Mouse (Mus musculus) heart, embryonic 12.5 days (tissue): ENCODE measurements around the gene Xaf1. TPM values are rescaled to one million over a fixed set of nuclear protein-coding genes. Genes with fewer than 3 reads are reported as not detected.

Source experiments
- ATAC-seq: fragments of 200-750 bp; cut with Nextera tagmentation; 2 replicates; pipeline ENCODE4 v1.8.0; 2017; ENCODE audit warnings: moderate TSS enrichment, moderate library complexity; ENCODE audit not compliant: insufficient number of reproducible peaks, low FRiP score
- H3K27ac ChIP-seq: fragments of 300-500 bp; sonication (generic); 2 replicates; pipeline ENCODE4 v1.5.1; 2016; ENCODE audit warnings: mild to moderate bottlenecking, moderate library complexity; ENCODE audit not compliant: poor library complexity, severe bottlenecking
- H3K27me3 ChIP-seq: fragments of 300-500 bp; sonication (generic); replicated peaks from 2 replicates; pipeline ENCODE4 v1.6.1; 2016; ENCODE audit warnings: mild to moderate bottlenecking, moderate library complexity
- H3K36me3 ChIP-seq: fragments of 300-500 bp; sonication (generic); 2 replicates; pipeline ENCODE4 v1.6.1; 2016; ENCODE audit warnings: mild to moderate bottlenecking, moderate library complexity
- H3K4me1 ChIP-seq: fragments of 300-500 bp; sonication (generic); replicated peaks from 2 replicates; pipeline ENCODE4 v1.6.1; 2016; ENCODE audit warnings: mild to moderate bottlenecking
- H3K4me2 ChIP-seq: fragments of 300-500 bp; sonication (generic); 2 replicates; pipeline ENCODE4 v1.6.1; 2016; ENCODE audit warnings: mild to moderate bottlenecking, moderate library complexity
- H3K4me3 ChIP-seq: fragments of 300-500 bp; sonication (generic); 2 replicates; pipeline ENCODE4 v1.5.1; 2016; ENCODE audit warnings: mild to moderate bottlenecking
- H3K9ac ChIP-seq: fragments of 300-500 bp; sonication (generic); 2 replicates; pipeline ENCODE4 v1.6.1; 2016; ENCODE audit warnings: mild to moderate bottlenecking, moderate library complexity
- H3K9me3 ChIP-seq: fragments of 300-500 bp; sonication (generic); replicated peaks from 2 replicates; pipeline ENCODE4 v1.6.1; 2016; ENCODE audit warnings: mild to moderate bottlenecking, moderate library complexity
- WGBS: fragments of 180-500 bp; shearing (Covaris S2); methylation state at CpG from one replicate; pipeline ENCODE4 v1.1.7; 2016; 5-methylcytosine and 5-hydroxymethylcytosine counted together
- polyA plus RNA-seq: library from polyadenylated mRNA; unstranded; fragments of >200 nt; fragmentation: Nextera tagmentation; extraction: Ambion mirVana; gene quantifications from 2 replicates; pipeline ENCODE4 v1.2.1, GENCODE M21; 2016

The Xaf1 gene
- polyA plus RNA-seq, 1 experiment from 2014 or later: 6.2 TPM

DNA sequence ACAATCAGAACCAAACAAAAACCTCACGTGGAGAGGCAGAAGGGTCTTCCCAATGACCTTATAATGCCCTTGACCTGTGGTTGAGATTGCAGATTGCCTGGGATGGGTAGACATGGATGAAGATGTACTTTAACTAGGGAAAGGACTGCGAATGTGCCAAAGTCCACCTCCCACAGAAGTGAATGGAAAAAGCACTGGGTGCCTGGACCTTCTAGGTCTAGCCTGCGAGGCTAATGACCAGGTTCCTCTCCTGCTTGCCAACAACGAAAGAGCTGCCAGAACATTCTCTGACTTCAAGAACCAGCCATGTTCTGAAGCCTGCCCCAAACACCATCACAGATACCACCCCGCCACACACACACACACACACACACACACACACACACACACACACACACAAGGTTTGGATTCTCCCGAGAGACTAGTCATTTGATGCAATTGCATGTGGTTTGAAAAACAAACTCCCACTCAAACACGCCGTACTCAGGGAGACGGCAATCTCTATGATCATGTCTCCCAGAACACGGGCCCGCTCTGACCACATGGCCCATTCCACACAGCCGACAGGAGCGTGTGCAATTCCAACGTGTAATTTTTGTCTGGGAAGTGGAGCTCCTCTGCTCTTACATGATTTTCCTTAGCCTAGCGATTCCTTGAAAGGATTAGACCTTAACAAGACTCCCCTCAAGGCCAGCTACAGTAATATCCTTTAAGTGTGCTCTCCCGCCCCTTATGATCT is 17.8 kb upstream of the Xaf1 start:
- Histone ChIP-seq H3K4me2 (no peak overlapping the region), H3K9me3 (0 out of 2 replicates have a peak, but pooled peaks cover 6% of the 10 kb centered on the region), H3K36me3 (no peaks in the 10 kb centered on the region), H3K9ac (no peak overlapping the region), H3K27me3 (no peaks in the 10 kb centered on the region), H3K4me1 (peaks cover 6% of the 10 kb centered on the region; the same call in 1 of the 2 replicates), H3K27ac (no peak overlapping the region), H3K4me3 (no peak overlapping the region)
- ATAC-seq: no peak
- WGBS: 81% methylated on average over 16 of the region's 16 CpGs

DNA sequence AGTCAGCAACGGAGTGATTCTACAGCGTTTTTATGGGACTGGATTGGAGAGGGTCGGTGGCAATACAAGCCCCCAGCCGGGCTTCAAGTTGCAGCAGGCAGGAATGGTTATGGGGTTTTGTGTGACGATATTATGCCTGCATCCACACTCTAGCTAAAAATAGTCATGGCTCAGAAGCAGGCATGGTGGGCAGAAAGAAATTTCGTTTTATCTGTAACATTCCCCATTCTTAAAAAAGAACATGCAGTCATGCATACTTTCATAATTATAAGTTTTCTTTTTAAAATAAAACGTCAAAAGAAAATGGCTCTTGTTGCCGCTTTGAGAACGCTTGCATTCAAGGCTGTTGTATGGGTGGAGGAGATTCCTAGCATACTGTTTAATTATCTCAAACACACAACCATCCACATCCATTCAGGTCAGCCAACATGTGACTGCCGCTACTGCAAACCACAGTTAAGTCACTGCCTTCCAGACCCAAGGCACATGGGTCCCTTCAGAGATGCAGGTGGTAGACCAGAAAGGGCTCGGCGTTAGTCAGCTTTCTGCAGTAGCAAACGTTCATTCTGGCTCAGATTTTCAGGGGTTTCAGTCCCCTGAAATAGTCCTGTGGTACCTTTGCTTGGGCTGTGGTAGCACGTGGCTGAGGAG is 16.8 kb upstream of the Xaf1 start:
- peaks cover 5% of the 10 kb centered on the region; the same call in 1 of the 2 replicates for H3K9me3 ChIP-seq
- H3K4me2 ChIP-seq: no peak overlapping the region
- H3K27ac ChIP-seq: no peak overlapping the region
- peaks cover 6% of the 10 kb centered on the region; the same call in 1 of the 2 replicates for H3K4me1 ChIP-seq
- H3K4me3 ChIP-seq: no peak overlapping the region
- no peaks in the 10 kb centered on the region for H3K36me3 ChIP-seq
- no peaks in the 10 kb centered on the region for H3K27me3 ChIP-seq
- H3K9ac ChIP-seq: no peak overlapping the region
- 75% methylated on average over 14 of the region's 14 CpGs for WGBS
- ATAC-seq: no peak

DNA sequence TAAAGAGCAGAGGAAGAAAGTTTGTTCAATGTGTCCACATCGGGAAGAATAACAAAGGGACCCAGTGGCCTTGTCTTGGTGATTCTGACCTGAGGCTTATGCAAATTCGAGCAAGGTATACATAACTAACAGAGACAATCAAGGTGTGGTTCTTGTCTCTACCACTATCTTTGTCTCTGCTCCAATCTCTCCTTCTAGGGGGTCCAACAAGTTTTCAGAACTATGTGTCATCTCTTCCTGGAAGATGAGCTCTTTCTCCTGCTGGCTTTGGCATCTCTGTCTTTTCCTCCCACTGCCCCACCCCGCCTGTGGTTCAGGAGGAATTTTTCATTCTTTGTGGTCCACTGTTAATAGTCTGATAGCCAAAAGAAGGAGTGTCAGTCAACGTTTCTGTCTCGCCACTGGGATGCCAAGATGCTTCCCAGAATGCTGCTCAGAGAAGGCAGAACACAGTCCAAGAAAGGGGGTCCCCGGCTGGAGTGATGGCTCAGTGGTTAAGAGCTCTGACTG is 15.4 kb upstream of the Xaf1 start:
- H3K4me1 ChIP-seq: peaks cover 6% of the 10 kb centered on the region; the same call in 1 of the 2 replicates
- peaks cover 7% of the 10 kb centered on the region; the same call in 1 of the 2 replicates for H3K9me3 ChIP-seq
- H3K36me3 ChIP-seq: no peaks in the 10 kb centered on the region
- whole genome bisulfite sequencing: 66% methylated on average over 6 of the region's 6 CpGs
- no peaks in the 10 kb centered on the region for H3K27me3 ChIP-seq
- no peak for ATAC-seq
- H3K4me3 ChIP-seq: no peak overlapping the region
- H3K9ac ChIP-seq: no peak overlapping the region
- H3K27ac ChIP-seq: no peak overlapping the region
- no peak overlapping the region for H3K4me2 ChIP-seq

DNA sequence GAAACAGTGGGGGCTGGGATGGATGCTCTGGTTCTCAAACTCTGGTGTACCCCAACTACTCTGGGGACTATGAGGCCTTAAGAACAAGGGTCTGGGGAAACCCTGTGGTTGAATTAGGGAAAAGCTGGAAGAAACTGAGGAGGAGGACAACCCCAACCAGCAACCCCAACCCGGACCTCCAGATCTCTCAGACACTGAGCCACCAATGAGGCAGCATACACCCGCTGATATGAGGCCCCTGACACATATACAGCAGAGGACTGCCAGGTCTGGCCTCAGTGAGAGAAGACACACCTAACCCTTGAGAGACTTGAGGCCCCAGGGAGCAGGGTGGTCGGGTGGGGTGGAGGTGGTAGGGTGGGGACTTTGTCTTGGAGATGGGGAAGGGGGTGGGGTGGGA is 14.8 kb upstream of the Xaf1 start:
- no peaks in the 10 kb centered on the region for H3K36me3 ChIP-seq
- 77% methylated on average over 3 of the region's 3 CpGs for WGBS

DNA sequence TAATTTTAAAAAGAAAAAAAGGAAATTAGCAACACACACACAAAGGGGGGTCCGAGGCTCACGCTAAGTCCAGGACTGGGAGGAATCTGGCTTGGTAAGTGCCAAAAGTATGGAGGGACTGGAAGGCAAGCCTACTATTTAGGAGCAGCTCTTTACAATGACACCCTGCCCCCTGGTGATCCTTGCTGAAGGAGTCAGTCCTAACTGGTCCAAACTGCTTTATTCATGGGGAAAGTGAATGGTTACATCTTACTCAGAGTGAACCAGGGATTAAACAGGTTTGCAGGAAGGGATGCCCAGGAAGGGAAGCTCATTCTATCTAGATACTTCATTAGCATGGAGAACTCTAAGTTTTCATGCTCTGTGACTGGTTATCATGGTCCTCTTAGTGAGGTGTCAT is 14.3 kb upstream of the Xaf1 start:
- Histone ChIP-seq H3K4me1 (peaks cover 6% of the 10 kb centered on the region; the same call in 1 of the 2 replicates), H3K4me2 (no peak overlapping the region), H3K9ac (no peak overlapping the region), H3K9me3 (peaks cover 7% of the 10 kb centered on the region; the same call in 1 of the 2 replicates), H3K27ac (no peak overlapping the region), H3K4me3 (no peak overlapping the region), H3K27me3 (no peaks in the 10 kb centered on the region), H3K36me3 (no peaks in the 10 kb centered on the region)
- 85% methylated on average over 2 of the region's 2 CpGs for WGBS
- no peak for ATAC-seq

More for the DNA sequence above, 14.8 kb upstream of the Xaf1 start:
- no peak overlapping the region for H3K4me2 ChIP-seq
- H3K9ac ChIP-seq: no peak overlapping the region
- peaks cover 6% of the 10 kb centered on the region; the same call in 1 of the 2 replicates for H3K4me1 ChIP-seq
- no peak for ATAC-seq
- H3K27me3 ChIP-seq: no peaks in the 10 kb centered on the region
- H3K9me3 ChIP-seq: peaks cover 7% of the 10 kb centered on the region; the same call in 1 of the 2 replicates
- H3K4me3 ChIP-seq: no peak overlapping the region
- no peak overlapping the region for H3K27ac ChIP-seq

DNA sequence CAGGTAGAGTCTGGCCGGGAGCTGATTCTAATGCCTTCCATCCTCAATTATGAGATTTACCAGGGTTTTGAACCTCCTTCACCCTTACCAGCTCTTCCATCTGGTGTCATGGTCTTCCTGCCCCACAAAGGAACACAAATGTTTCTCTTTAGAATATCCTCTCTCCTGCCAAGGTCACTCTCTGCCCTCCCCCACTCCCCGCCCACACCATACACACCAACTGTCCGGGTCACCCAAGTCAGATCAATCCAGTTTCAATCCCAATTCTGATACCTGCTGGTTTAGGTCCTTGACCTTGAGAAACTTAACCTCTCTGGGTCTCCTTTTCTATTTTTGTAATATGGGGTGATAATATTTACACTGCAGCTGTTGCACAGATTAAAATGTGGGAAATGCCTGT is 13.9 kb upstream of the Xaf1 start:
- Histone ChIP-seq H3K27me3 (no peaks in the 10 kb centered on the region), H3K4me1 (peaks cover 6% of the 10 kb centered on the region; the same call in 1 of the 2 replicates), H3K36me3 (no peaks in the 10 kb centered on the region), H3K27ac (no peak overlapping the region), H3K4me2 (no peak overlapping the region), H3K9ac (no peak overlapping the region), H3K9me3 (peaks cover 7% of the 10 kb centered on the region; the same call in 1 of the 2 replicates), H3K4me3 (no peak overlapping the region)
- WGBS: 91% methylated on average over 3 of the region's 3 CpGs
- no peak for ATAC-seq

DNA sequence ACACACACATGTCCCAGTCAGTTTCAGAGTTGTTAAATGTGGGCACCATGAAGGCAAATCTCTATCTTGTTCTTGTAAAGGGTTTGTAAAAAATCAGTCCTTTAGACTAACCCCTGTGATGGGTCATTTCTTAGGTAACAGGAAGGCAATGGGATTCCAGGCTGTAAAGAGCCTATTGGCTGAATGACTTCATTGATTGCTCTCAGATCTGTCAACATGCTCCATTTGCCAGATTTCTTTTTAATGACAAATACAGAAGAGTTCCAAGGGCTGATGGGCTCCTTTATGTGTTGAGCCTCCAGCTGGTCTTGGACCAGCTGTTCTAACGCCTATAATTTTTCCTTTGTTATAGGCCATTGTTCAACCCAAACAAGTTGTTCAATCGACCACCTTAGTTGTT is 8.3 kb upstream of the Xaf1 start:
- Histone ChIP-seq H3K4me1 (no peaks in the 10 kb centered on the region), H3K4me3 (no peak overlapping the region), H3K27ac (no peak overlapping the region), H3K4me2 (no peak overlapping the region), H3K9me3 (peaks cover 7% of the 10 kb centered on the region; the same call in 1 of the 2 replicates), H3K27me3 (no peaks in the 10 kb centered on the region), H3K36me3 (no peaks in the 10 kb centered on the region), H3K9ac (no peak overlapping the region)
- ATAC-seq: no peak
- WGBS: 80% methylated on average over 2 of the region's 2 CpGs

DNA sequence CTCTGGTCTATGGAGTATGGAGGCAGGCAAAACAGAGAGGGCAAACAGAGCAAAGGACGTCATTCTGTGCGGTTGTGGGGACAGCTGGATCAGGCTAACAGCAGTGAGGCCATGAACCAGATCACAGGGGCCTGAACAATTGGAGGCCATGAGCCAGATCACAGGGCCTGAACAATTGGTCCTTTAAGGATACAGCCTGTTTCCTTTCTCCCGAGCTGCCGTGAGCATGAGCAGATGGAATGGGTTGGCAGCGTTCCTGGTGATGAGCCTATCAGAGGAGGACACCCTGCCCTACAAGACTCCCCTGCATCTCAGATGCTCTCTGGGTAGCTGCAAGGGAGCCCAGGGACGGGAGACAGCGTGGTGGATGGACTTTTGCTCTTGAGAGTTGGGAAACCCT is 801 bp downstream of the Xaf1 start:
- H3K4me3 ChIP-seq: peak overlapping the region; percentile 26
- no peak overlapping the region for H3K27ac ChIP-seq
- H3K36me3 ChIP-seq: no peaks in the 10 kb centered on the region
- no peak overlapping the region for H3K9ac ChIP-seq
- H3K4me1 ChIP-seq: peaks cover 14% of the 10 kb centered on the region; the same call in 1 of the 2 replicates
- H3K9me3 ChIP-seq: no peaks in the 10 kb centered on the region
- peak overlapping the region; percentile 58 for H3K4me2 ChIP-seq
- H3K27me3 ChIP-seq: no peaks in the 10 kb centered on the region
- 0 out of 2 replicates have a peak, but pooled peaks have one; percentile 36 for ATAC-seq
- WGBS: 68% methylated on average over 7 of the region's 7 CpGs

DNA sequence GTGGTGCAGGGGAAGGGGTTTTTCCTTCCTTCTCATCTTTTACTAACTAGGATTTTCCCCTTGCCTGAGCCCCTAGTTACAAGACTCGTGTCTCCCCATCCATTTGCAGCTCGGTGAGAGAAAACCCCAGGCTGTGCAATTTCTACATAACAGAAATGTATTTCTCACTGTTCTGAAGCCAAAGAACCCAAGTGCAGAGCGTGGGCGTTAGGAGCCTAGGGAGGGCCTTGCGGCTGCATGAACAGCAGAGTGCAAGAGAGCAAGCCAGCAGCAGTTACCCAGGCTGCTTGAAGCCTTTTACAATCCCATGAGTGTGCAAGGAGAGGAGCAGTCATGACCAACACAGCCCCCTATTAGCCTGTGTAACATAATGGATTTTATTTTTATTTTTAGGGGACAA is 6.0 kb downstream of the Xaf1 start:
- no peak overlapping the region for H3K4me3 ChIP-seq
- no peak overlapping the region for H3K9ac ChIP-seq
- peaks cover 11% of the 10 kb centered on the region for H3K4me1 ChIP-seq
- 78% methylated on average over 5 of the region's 5 CpGs for WGBS
- no peak overlapping the region for H3K27ac ChIP-seq
- H3K36me3 ChIP-seq: no peaks in the 10 kb centered on the region
- peaks cover 2% of the 10 kb centered on the region for H3K27me3 ChIP-seq
- H3K9me3 ChIP-seq: no peaks in the 10 kb centered on the region
- no peak overlapping the region for H3K4me2 ChIP-seq
- ATAC-seq: no peak

DNA sequence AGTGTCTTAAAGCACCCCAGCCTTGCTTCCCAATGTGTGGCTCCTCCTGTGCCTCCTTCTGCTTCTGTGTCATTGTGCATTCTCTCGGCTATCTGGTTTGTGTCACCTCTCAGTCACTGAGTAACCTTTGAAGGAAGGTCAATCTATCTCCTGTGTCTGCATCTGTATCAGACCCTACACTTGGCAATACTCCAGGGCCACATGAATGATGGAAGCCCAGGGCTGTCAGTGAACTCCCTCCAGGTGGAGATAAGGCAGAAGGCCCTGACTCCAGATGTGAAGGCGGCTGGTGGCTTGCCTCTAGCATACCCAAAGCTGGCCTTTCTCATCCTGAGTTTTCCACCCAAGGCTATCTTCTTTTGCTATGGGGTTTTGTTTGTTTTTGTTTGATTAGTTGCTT is 7.6 kb downstream of the Xaf1 start:
- Histone ChIP-seq H3K36me3 (no peaks in the 10 kb centered on the region), H3K4me1 (peaks cover 11% of the 10 kb centered on the region), H3K27ac (no peak overlapping the region), H3K4me3 (no peak overlapping the region), H3K9ac (no peak overlapping the region), H3K9me3 (no peaks in the 10 kb centered on the region), H3K4me2 (no peak overlapping the region), H3K27me3 (peaks cover 17% of the 10 kb centered on the region)
- peak; percentile 82 for ATAC-seq
- WGBS: 9% methylated on average over 2 of the region's 2 CpGs

DNA sequence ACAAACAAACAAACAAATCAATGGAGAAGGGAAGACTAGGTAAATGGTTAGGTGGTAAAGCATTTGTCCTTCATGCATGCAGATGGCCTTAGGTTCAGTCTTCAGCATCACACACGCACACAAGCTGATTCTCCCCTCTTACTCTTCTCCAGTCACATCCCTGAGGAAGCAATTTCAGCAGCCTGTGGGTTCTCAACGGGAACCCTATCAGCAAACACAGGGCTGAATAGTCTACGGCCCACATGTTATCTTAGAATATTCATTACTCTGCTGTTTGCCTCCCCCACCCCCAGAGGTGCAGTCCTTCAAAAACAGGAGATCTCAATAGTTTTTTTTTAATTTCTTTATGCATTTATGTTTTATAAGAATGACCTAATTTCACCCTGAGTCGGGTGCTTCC is 9.1 kb downstream of the Xaf1 start:
- ATAC-seq: no peak
- Histone ChIP-seq H3K9me3 (no peaks in the 10 kb centered on the region), H3K27ac (no peak overlapping the region), H3K4me1 (peaks cover 17% of the 10 kb centered on the region), H3K4me3 (no peak overlapping the region), H3K4me2 (no peak overlapping the region), H3K9ac (no peak overlapping the region), H3K36me3 (no peaks in the 10 kb centered on the region), H3K27me3 (peaks cover 32% of the 10 kb centered on the region)
- 60% methylated on average over 4 of the region's 4 CpGs for WGBS
